Mouse (Mus musculus) bone marrow, adult 2 months (tissue): ENCODE results near the gene Ccn2.

Experiments
- CTCF ChIP-seq: fragments of 200-500 bp; IDR thresholded peaks from 2 replicates; pipeline ENCODE4 v1.5.1; 2011; ENCODE audit warnings: low read length, control low read depth; ENCODE audit not compliant: control insufficient read depth, insufficient read depth
- POLR2A ChIP-seq: fragments of 200-500 bp; IDR thresholded peaks from 2 replicates; pipeline ENCODE4 v1.6.1; 2011; ENCODE audit warnings: low read depth, mild to moderate bottlenecking, control low read depth, low read length, borderline replicate concordance; ENCODE audit not compliant: control insufficient read depth

DNA sequence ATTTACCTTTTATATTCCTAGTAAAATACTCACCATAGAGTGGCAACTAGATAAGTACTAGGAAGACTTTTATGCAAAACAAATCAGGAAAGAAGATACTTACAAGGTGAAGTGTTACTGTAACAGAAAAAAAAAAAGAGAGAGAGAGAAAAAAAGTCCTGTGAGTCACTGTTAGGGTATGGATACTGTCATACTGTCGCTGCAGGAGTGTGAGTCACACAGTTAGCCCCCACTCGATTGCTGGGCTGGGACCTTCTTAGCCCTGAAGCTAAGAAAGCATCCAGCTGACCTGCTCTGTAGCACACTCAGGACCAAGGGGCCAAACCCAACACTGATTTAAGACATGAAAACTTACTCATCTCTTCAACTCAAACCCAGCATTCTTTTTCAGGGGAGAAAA lies 41.2 kb upstream of the Ccn2 start:
- TF ChIP-seq POLR2A (no peak), CTCF (no peak)
